Mouse (Mus musculus) thymus, postnatal 14 days (tissue): ENCODE data around the gene Fmn2.

ENCODE experiments used
- DNase-seq: peaks from one replicate; pipeline ENCODE4 v3.0.0; 2021

Fmn2 gene

GRCm38 (mm10) chr1:174836861-174837260 lies 335.2 kb downstream of the Fmn2 start:
- DNase-seq, result no peak

GRCm38 (mm10) chr1:174844786-174845185 lies 343.2 kb downstream of the Fmn2 start:
- DNase-seq, result no peak

DNA sequence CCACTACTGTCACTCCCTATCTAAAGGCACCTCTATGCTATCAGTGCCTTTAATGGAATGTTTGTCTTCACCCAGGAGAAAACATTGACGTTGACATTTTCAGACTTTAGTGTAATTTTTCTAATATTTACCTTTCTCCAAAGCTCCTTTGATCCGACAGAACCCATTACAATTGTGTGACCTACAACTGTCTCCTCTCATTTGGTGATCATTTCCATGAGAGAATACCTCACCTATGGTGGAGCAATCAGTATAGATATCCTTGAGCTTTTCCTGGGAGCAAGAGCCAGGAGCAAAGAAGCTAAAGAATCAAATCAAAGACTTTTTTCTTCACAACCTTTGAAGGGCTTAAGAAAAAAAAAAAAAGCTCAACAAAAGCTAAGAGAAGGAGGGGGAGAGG lies 354.6 kb downstream of the Fmn2 start:
- no peak for DNase-seq

DNA sequence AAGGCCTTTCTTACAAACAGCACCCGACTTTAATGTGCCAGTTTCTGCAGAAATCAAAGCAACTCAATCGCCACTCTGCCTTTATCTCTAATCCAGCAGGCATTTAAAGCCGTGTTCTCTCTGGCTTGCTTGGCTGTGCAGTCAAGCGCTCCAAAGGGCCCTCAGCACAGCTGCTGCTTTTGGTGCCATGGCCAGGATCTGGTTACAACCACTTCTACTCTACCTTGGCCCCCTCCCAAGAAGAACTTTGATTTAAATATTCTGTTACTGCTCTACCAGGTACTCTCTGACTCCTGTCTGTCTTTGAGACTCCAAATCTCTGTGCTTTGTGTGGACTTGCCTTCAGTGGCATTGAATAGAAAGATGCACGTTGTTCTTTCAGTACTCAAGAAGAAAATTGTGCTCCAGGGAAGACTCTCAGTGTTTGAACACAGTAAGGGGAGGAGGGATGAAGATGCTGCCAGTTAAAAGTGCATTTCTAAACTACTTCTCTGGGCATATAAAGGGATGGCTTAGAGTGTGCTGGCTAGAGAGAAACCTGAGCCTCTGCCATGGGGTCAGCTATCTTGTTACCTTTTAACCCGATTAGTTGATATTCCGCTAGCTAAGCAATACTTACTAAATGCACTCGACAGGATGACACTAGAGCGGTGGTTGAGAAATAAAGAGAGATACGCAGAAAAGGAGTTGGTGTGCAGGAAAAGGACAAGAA lies 358.9 kb downstream of the Fmn2 start:
- no peak for DNase-seq
